Mouse (Mus musculus): ENCODE measurements around the gene C130026I21Rik.
A peak's percentile ranks its signal among the peaks of the same experiment; 100 is the strongest.
"Not testable (repeated sequence)": the region's sequence is repeated elsewhere in the genome, so short reads cannot be mapped to it uniquely, and the experiment has no call there.

Gene C130026I21Rik

GRCm38 (mm10) chr1:85011933-85012332, 258.4 kb downstream of the C130026I21Rik start:
- not testable (repeated sequence) for DNase-seq

- DNase-seq = not testable (repeated sequence)
Observed at GRCm38 (mm10) chr1:85010947-85011346, 259.4 kb downstream of the C130026I21Rik start.

- not testable (repeated sequence) for DNase-seq
Observed at GRCm38 (mm10) chr1:85007737-85008136, 262.6 kb downstream of the C130026I21Rik start.

- DNase-seq = not testable (repeated sequence)
Observed at GRCm38 (mm10) chr1:84999241-84999640, 271.1 kb downstream of the C130026I21Rik start.

DNA sequence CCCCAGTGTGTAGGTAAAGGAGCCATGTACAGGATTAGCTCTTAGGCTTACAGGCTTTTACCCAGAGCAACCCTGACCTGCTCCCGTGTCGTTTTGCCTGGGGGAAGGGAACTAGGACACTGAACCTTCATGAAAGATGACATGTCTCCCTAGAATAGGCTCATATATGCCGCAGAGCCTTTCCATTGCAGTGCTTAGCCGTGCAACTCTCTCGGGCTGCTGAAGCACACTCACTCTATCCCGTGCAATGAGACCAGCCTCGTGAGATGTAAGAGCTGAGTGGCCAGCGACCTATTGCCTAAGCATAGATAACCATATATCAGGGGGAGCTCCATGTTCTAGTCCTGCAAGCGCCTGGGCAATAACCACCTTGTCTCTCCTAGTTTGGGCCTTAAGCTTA, 274.1 kb downstream of the C130026I21Rik start:
- not testable (repeated sequence) for DNase-seq

DNA sequence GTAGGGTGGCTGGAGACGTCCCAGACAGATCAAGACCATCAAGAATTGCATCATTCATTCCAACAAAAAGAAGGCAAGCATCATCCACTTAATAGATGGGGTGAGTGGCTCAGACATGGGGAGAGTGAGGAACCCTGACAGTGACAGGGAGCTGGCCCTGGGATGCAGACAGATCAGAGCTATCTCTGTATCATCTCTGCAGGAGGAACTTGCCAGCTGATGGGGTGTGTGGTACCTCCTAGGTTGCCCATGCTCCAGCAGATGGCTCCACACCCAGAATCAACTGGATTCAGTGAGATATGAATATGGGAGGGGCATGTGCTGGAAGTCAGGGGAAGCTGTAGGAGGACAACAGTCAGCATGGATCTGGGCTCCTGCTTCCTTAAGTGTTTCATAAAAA, 275.9 kb downstream of the C130026I21Rik start:
- not testable (repeated sequence) for DNase-seq

GRCm38 (mm10) chr1:84993688-84994319, 276.6 kb downstream of the C130026I21Rik start:
- DNase-seq = not testable (repeated sequence)

DNA sequence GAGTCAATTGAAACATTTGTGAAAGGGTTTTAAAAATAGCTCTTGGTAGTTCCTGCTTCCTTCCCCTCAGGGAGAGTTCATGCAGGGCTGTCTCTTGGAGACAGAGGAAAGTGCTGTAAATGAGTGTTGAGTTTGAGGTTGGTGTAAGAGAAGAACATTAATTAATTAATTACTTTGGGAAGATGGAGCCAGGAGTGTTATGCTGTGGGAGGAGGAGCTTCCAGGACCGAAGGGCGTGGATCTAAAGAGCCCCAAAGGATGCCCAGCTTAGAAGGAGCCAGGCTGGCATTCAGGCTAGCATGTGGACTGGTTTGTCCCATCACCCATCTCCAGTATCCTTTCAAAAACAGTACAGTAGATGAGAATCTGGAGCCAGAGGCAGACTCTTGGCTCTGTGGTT, 277.1 kb downstream of the C130026I21Rik start:
- DNase-seq = not testable (repeated sequence)

DNA sequence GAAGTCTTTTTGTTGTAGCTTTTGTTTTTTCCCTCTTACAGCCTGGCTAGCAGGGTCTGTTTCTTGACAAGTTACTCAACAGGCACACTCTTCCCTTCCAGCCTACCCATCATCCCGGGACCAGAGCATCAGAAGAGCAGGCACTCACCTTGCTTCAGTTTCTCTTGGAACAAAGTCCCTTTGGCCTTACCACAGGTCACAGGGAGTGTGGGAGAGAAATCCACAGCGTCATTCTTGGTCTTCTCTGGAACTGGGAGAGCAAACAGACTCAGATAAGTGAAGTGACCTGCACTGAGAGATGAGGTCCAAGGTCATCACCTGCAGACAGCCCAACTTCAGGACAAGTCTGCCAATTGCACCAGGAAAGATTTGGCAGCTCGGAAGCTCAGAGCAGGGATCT, 277.5 kb downstream of the C130026I21Rik start:
- not testable (repeated sequence) for DNase-seq

GRCm38 (mm10) chr1:84989044-84989443, 281.3 kb downstream of the C130026I21Rik start:
- DNase-seq = not testable (repeated sequence)

GRCm38 (mm10) chr1:84987729-84988128, 282.6 kb downstream of the C130026I21Rik start:
- DNase-seq = not testable (repeated sequence)

- DNase-seq = not testable (repeated sequence)
Observed at GRCm38 (mm10) chr1:84961779-84962178, 308.6 kb downstream of the C130026I21Rik start.

GRCm38 (mm10) chr1:84957713-84958112, 312.7 kb downstream of the C130026I21Rik start:
- not testable (repeated sequence) for DNase-seq

GRCm38 (mm10) chr1:84956771-84957170, 313.6 kb downstream of the C130026I21Rik start:
- DNase-seq = not testable (repeated sequence)

DNA sequence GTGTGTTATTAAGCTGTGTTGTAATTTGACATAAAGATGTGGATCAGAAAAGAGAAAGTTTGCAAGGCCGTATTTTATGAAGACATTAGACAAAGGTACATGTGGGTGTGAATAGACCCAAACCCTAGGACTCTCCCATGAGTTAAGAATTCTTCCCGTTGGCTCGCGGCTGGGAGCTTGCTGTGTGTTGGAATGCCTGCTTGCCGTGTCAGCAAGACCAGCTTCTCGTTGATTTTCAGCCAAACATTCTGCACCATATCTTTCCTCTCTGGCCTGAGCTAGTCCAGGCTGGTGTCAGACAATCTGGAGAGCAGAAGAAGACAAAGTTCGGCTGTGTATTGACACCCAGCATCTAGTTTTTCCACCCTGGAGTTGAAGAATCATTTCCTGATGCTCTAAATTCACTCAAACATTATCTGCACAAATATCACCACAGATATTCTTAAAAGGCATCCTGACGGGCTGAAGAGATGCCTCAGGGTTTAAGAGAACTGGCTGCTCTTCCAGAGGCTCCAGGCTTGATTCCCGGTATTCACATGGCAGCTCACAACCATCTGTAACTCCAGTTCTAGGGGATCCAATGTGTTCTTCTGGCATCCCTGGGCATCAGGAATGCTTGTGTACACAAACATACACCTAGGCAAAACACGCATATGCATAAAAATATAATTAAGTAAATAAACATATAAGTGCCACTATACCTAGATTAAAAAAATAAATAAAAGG, 317.7 kb downstream of the C130026I21Rik start:
- DNase-seq = peak; percentile 61

GRCm38 (mm10) chr1:84951566-84951965, 318.8 kb downstream of the C130026I21Rik start:
- DNase-seq = no peak

DNA sequence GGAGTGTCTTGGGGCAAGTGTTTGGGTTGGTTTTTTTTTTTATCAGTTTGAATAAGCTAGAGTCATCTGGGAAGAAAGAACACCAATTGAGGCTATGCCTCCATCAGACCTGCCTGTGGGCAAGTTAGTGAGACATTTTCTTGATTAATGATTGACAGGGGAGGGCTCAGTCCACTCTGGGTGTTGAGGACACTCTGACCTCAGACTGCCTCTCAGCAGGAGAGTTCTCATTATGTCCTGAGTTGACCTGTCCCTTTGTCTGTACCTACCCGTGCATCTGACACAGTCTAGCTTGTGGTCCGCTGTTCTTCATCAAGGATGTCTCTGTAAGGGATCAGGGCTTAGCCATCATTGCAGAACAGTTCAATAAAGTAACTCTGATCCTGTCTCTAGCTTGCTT, 323.0 kb downstream of the C130026I21Rik start:
- DNase-seq = peak; percentile 92

- peak; percentile 82 for DNase-seq
Observed at GRCm38 (mm10) chr1:84945950-84946349, 324.4 kb downstream of the C130026I21Rik start.

DNA sequence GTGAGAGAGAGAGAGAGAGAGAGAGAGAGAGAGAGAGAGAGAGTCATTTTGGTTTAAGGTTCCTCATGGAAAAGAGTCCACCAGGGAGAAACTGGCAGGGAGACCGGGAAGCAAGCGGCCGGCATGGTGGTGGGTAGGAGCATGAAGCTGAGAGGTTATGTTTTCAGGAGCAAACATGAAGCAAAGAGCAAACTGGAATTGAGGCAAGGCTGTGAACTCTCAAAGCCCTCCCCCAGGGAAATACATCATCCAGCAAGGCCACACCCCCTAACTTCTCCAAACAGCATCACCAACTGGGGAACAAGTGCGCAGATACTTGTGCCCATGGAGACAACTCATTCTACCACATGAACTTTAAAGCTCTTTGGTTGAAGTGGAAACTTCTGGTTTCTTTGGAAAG, 326.8 kb downstream of the C130026I21Rik start:
- no peak for DNase-seq

Data from kidney, adult 9 months (tissue).